Mouse (Mus musculus) MEL (cell line): ENCODE data around the gene Hexim2.

Source experiments
- BHLHE40 ChIP-seq: IDR thresholded peaks from 2 replicates; pipeline ENCODE4 v1.6.1; 2012; ENCODE audit warnings: low read depth, mild to moderate bottlenecking, inconsistent platforms, low read length, improper control_type of control experiment, borderline replicate concordance
- CTCF ChIP-seq, 3 experiments: IDR thresholded peaks in 2 of 3; conservative IDR thresholded peaks in 1 of 3; 2 replicates each; pipeline ENCODE4 v1.5.1; 2011 to 2012; ENCODE audit warnings: low read length in 3 of 3, low read depth in 2 of 3, mild to moderate bottlenecking in 2 of 3, improper control_type of control experiment in 1 of 3, inconsistent platforms in 1 of 3, mixed read lengths in 1 of 3, moderate library complexity in 1 of 3; ENCODE audit not compliant: control insufficient read depth in 1 of 3, insufficient read depth in 1 of 3, poor library complexity in 1 of 3, severe bottlenecking in 1 of 3
- ELF1 ChIP-seq: IDR thresholded peaks from 2 replicates; pipeline ENCODE4 v1.6.1; 2014; ENCODE audit warnings: low read depth, mild to moderate bottlenecking, inconsistent platforms, low read length, improper control_type of control experiment, moderate library complexity
- GABPA ChIP-seq: IDR thresholded peaks from 2 replicates; pipeline ENCODE4 v1.6.1; 2012; ENCODE audit warnings: low read depth, mild to moderate bottlenecking, inconsistent platforms, low read length, improper control_type of control experiment, moderate library complexity
- KAT2A ChIP-seq: conservative IDR thresholded peaks from 2 replicates; pipeline ENCODE4 v1.6.1; 2012; ENCODE audit warnings: low read depth, low read length, improper control_type of control experiment, inconsistent platforms
- MAZ ChIP-seq: IDR thresholded peaks from 2 replicates; pipeline ENCODE4 v1.6.1; 2012; ENCODE audit warnings: low read depth, mild to moderate bottlenecking, inconsistent platforms, low read length, improper control_type of control experiment
- MEF2A ChIP-seq: IDR thresholded peaks from 2 replicates; pipeline ENCODE4 v1.6.1; 2014; ENCODE audit warnings: low read depth, mild to moderate bottlenecking, inconsistent platforms, low read length, improper control_type of control experiment; ENCODE audit not compliant: poor library complexity, insufficient replicate concordance, severe bottlenecking; ENCODE audit errors: extremely low read depth
- NELFE ChIP-seq: IDR thresholded peaks from 2 replicates; pipeline ENCODE4 v1.6.1; 2011; ENCODE audit warnings: low read depth, low read length, improper control_type of control experiment
- NRF1 ChIP-seq: IDR thresholded peaks from 2 replicates; pipeline ENCODE4 v1.6.1; 2014; ENCODE audit warnings: low read depth, mild to moderate bottlenecking, inconsistent platforms, low read length, improper control_type of control experiment, moderate library complexity; ENCODE audit not compliant: poor library complexity, insufficient read depth, severe bottlenecking
- TAL1 ChIP-seq: IDR thresholded peaks from 2 replicates; pipeline ENCODE4 v1.6.1; 2012; ENCODE audit warnings: mild to moderate bottlenecking, inconsistent platforms, low read length, moderate library complexity, mixed read lengths
- USF1 ChIP-seq: IDR thresholded peaks from 2 replicates; pipeline ENCODE4 v1.6.1; 2014; ENCODE audit warnings: low read depth, mild to moderate bottlenecking, inconsistent platforms, low read length, improper control_type of control experiment, moderate library complexity
- ZKSCAN1 ChIP-seq: IDR thresholded peaks from 2 replicates; pipeline ENCODE4 v1.6.1; 2012; ENCODE audit warnings: low read depth, mild to moderate bottlenecking, inconsistent platforms, low read length, improper control_type of control experiment, moderate library complexity
- ZNF384 ChIP-seq: IDR thresholded peaks from 2 replicates; pipeline ENCODE4 v1.6.1; 2012; ENCODE audit warnings: low read depth, mild to moderate bottlenecking, inconsistent platforms, low read length, improper control_type of control experiment

DNA sequence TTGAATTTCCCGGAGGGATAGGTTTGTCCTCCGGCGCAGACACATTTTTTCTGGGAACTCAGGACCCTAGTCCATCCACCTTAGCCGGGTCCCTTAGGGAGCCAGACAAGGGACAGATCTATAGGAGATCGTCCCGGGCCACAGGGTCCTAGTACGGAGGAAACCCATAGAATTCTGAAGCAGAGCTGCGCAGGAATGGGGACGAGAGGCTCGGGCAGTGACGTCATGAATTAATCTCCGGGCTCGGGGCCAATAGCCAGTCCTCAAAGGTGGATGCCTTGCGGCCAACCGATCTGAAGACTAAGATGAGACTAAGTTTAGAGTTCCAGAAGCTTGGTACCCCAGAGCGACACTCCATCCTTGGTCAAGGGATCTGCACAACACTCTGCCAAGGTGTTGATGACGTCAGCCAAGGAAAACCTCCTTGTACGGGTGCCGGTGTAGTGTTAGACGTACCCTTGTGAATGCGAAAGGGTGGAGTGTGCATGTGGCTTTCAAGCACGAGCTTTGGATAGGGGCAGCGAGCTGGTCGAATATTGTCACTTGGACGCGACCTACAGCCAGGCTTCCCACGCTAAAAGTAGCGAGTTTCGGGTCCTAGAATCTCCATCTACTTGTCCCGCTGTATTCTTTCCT lies 30.2 kb upstream of the Hexim2 start:
- TF ChIP-seq ZKSCAN1 (no peak), NRF1 (peak; percentile 41; the same call in 1 of the 2 replicates), USF1 (peak; percentile 32; the same call in 1 of the 2 replicates), BHLHE40 (peak; percentile 36; the same call in 1 of the 2 replicates), ZNF384 (0 out of 2 replicates have a peak, but pooled peaks have one; percentile 8), CTCF (IDR thresholded peaks at IDR 0.05 in 2 of 3, conservative IDR thresholded peaks at IDR 0.05 in 1 of 3; ENCODE audit: control insufficient read depth in 1 of 3, insufficient read depth in 1 of 3, low read depth in 2 of 3, low read length in 3 of 3, poor library complexity in 1 of 3, severe bottlenecking in 1 of 3) (peak in 1 of 3 experiments; percentile 2; a peak in 1 of 6 replicates), TAL1 (no peak), ELF1 (no peak), GABPA (0 out of 2 replicates have a peak, but pooled peaks have one; percentile 36), NELFE (peak; percentile 18), KAT2A (no peak), MAZ (no peak), MEF2A (no peak)
